Mouse (Mus musculus) erythroblast, embryonic 14.5 days (primary cell): ENCODE results near the gene Slamf1.

Experiments
- GATA1 ChIP-seq: IDR thresholded peaks from 2 replicates; pipeline ENCODE4 v1.6.1; 2012; ENCODE audit warnings: low read length, inconsistent platforms, mixed read lengths
- TAL1 ChIP-seq: IDR thresholded peaks from 3 replicates; pipeline ENCODE4 v1.6.1; 2012; ENCODE audit warnings: low read length, inconsistent platforms, mixed read lengths

DNA sequence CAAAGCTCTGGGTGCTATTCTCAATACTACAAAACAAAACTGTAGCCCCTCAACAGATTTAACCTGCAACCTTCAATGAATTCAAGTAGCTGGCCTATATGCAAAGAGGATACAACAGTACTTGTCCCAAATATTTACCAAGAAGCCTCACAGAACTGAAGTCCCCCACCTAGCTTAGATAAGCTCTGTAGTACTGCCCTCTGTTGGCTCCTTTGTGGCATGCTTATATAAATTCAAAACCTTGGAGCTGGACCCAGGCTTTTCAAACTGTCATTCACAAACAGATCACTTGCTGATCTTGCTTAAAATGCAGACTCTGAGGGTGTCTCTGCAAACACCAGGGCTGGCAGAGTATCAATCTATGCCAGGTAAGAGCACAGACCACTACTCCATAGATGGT lies 35.7 kb upstream of the Slamf1 start:
- no peak for TF ChIP-seq TAL1
- no peak for TF ChIP-seq GATA1
